Mouse (Mus musculus) thymus, postnatal 10 days (tissue): ENCODE measurements around the gene Mdk.

Source experiments
- DNase-seq, 2 experiments: peaks; one replicate each; pipeline ENCODE4 v3.0.0; 2021; ENCODE audit warnings: low spot score in 2 of 2

Gene Mdk

GRCm38 (mm10) chr2:91958701-91959457 is 26.8 kb upstream of the Mdk start:
- DNase-seq = peak; percentile 65 to 78

- no peak for DNase-seq
Observed at GRCm38 (mm10) chr2:91958049-91958448, 26.0 kb upstream of the Mdk start.

GRCm38 (mm10) chr2:91957096-91957495 is 25.0 kb upstream of the Mdk start:
- peak; percentile 72 to 78 for DNase-seq

GRCm38 (mm10) chr2:91955875-91956274 is 23.8 kb upstream of the Mdk start:
- no peak for DNase-seq

GRCm38 (mm10) chr2:91955121-91955591 is 23.1 kb upstream of the Mdk start:
- no peak for DNase-seq

- DNase-seq = no peak
Observed at GRCm38 (mm10) chr2:91953825-91954224, 21.7 kb upstream of the Mdk start.

GRCm38 (mm10) chr2:91950275-91951085 is 18.4 kb upstream of the Mdk start:
- DNase-seq = peak; percentile 71 to 72

GRCm38 (mm10) chr2:91949411-91950274 is 17.5 kb upstream of the Mdk start:
- peak; percentile 39 for DNase-seq

- DNase-seq = no peak
Observed at GRCm38 (mm10) chr2:91948792-91949241, 16.7 kb upstream of the Mdk start.

- DNase-seq = no peak
Observed at GRCm38 (mm10) chr2:91948151-91948509, 16.0 kb upstream of the Mdk start.

GRCm38 (mm10) chr2:91947397-91948150 is 15.5 kb upstream of the Mdk start:
- no peak for DNase-seq

GRCm38 (mm10) chr2:91946836-91947235 is 14.7 kb upstream of the Mdk start:
- DNase-seq = no peak

GRCm38 (mm10) chr2:91945483-91945882 is 13.4 kb upstream of the Mdk start, which contains the start of gene Gm9821:
TSS of gene Gm9821 (plus strand) at chr2:91945703.
- peak in 1 of 2 experiments; percentile 16 for DNase-seq

GRCm38 (mm10) chr2:91944170-91944950 is 12.3 kb upstream of the Mdk start:
- peak; percentile 80 to 93 for DNase-seq

GRCm38 (mm10) chr2:91942356-91942755 is 10.3 kb upstream of the Mdk start:
- DNase-seq = no peak

- DNase-seq = no peak
Observed at GRCm38 (mm10) chr2:91939303-91939935, 7.3 kb upstream of the Mdk start.

- DNase-seq = no peak
Observed at GRCm38 (mm10) chr2:91936154-91936553, 4.1 kb upstream of the Mdk start.

GRCm38 (mm10) chr2:91934826-91935525 is 2.9 kb upstream of the Mdk start:
- no peak for DNase-seq

- DNase-seq = no peak
Observed at GRCm38 (mm10) chr2:91934016-91934415, 1.9 kb upstream of the Mdk start.
